Mouse (Mus musculus) mouse embryonic stem cell (cell line): ENCODE results near the gene Sftpd.

Source experiments
- in situ Hi-C, 2 experiments: fragments of 300-500 bp; cut with MboI; formaldehyde crosslinking; loops; 1 replicate in 1 of 2; 3 replicates in 1 of 2; pipeline ENCODE4 v1.14.3; 2019 to 2020; ENCODE audit warnings: low sequenced_read_pairs in 2 of 2, low pct_unique_long_range_greater_than_20kb in 1 of 2, mixed read lengths in 1 of 2; ENCODE audit not compliant: unreplicated experiment in 1 of 2

Gene Sftpd

DNA sequence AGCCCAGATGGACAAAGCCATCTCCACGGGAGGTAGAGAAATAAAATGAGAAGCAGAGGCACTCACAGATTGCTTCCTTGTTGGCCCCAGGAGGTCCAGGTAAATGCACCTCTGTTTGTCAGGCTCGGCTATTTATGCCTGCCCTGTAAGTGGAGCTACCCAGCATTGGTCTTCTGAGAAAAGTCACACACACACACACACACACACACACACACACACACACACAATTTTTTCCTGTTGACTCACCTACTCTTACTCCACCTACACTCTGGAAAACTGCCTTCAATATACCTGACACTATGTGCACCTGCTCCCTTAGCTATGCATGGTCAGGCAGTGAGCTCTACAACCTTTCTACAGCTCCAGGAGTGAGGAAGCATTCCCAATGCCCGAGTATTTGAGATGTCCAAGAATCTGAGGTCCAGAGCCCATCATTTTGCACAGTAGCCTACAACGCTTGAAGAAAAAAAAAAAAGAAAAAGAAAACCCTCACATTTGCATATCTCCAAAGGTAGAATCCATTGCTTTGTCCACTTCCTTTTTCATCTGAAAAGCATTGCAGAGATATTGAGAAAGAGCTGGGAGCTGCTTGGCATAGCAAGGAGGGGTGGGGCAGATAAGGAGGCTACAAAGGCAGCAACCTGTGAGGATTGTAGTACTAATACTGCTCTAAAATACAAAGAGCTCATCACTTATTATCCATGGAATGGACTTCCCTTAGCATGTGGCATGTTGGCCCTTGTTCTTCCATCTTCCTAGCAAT, at the start of gene Sftpd:
Gene Sftpd, minus strand, starts transcription at position 91 of the 763 bp plus-strand sequence.
- in situ Hi-C loops: no loop called here

DNA sequence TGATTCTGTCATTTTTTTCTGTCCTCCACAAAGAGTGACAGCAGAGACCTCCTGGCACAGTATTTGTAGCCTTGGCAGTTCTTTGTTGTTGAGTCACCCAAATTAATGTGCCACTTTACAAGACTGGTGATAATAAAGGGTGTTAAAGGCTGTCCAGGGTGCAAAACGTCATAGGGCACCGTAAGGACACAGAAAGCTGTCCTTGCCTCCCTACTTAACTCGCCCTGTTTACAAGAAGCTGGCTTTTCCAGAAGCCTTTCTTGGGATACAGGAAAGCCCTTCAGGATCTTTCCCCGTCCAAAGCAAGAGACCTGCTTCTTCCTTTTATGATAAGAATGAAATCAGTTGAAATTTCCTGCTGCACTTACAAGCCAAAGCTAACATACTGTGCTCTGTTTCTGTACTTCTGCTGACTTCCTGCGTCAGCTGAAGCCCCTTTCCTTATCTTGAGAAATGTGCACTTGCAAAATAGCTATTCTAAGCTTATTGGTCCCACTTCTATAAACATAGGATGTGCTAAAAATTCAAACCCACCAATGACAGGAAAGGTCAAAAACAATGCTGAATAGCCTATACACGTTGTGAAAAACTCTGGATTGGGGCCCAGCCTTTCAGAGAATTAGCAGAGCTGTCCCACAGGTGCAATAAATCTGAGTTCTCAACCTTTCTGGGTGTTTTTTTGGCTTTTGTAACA, 13.2 kb upstream of the Sftpd start:
- in situ Hi-C loops: no loop called here

DNA sequence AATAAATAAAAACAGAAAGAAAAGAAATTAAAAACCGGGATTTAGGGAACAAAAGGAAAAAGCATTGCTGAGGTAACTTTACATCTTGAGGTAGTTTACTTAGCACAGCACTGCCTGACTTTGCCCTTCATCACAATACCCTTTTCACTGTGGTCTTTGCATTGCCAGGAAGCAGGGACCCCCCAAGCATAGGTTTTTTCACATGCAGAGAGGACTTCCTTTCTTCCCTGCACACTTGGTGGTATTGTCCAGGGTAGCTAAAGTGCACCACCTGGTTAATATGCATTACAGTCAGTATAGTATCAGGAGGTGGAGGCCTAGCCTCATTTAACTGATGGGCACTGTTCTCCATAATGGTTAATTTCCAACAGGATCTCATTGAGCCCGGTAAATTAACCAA, 4.5 kb upstream of the Sftpd start:
- in situ Hi-C loops: no loop called here

DNA sequence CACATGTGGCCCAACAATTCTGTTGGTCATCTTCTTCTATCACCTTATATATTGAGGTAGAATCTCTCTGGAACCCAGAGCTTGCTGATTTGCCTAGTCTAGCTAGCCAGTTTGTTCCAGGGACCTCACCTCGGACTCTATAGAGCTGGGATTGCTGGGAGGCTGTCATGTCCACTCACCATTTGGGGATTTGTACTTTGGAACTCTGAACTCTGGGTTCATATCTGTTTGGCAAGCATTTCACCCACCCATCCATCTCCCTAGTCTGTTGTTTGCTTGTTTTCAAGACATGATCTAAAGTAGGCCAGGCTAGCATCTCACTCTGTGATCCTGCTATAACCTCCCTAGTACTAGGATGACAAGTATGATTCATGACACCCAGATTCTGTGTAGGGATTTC, 10.1 kb downstream of the Sftpd start:
- in situ Hi-C loops: no loop called here

DNA sequence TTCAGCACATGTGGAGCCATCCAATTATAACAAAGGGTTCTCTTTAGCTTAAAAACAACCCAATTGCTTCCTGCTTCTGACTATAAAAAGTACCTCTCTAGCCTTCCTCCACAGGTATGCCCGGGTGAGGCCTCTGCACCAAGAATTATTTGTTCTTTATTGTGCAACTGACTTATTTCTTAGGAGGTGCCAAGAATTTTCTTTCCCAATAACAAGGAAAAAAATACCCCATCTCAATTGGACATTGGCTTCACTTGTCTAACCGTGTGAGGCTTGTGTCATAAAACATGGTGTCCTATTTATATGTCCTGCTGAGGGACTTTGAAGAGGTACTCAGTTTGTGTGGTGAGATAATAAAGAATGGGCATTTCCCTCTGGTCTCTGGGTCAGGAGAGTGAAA, 14.4 kb downstream of the Sftpd start:
- in situ Hi-C loops: no loop called here

DNA sequence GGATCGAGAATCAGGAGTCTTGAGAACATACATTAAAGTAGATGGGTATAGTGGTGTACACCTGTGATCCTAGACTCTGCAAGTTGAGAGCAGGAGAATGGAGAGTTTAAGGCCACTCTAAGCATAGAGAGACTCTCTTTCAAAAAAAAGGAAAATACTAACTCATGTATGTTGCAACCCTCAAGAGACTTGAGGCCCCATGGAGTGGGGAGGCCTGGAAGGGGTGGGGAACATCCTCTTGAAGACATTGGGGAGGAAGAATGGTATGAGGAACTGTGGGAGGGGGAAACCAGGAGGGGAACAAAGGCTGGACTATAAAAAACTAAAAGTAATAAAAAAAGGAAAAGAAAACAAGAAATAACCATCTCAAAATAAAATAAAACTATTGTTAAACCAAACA, 16.4 kb downstream of the Sftpd start:
- in situ Hi-C loops: loop anchor here in 1 of 2 experiments (5.0 kb wide), 1 partner anchor 76 kb away; no protein-coding TSS in a partner anchor

DNA sequence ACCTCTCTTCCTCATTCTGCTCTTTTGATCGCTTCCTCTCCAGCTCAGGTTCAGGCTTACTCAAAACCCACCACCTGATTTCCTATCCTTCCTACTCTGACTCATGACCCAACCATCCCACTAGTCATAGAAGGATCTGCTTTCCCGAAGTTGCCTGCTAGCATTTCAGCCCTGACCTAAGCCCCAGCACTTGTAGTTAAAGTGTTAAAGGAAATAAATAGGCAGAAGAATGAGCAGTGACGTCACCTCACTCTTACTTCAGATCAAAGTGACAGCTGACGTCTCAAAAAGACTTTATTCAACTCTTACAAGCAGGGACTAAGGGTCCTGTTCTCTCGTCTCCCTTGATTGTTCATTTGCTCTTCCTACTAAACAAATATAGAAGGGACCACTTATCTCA, 17.7 kb downstream of the Sftpd start:
- in situ Hi-C loops: loop anchor here in 1 of 2 experiments (5.0 kb wide), 1 partner anchor 75 kb away; no protein-coding TSS in a partner anchor

DNA sequence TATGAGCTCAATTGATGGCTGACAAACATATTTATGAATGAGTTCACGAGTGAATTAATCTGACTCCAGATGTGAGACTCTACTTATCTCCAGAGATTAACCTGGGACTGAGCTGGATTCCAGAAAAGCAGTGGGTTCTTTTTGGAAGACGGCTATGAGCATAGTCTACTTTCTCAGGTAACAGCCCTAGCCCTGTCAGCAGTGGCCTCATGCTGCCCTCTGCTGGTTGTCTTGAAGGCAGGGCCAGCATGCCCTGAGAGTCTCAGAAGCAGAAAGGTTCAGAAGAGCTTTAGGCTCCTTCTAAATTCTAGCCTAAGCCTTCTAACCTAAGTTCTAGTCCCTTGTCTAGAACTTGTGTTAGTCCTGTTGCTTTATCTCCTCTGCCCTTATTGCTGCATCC, 22.3 kb downstream of the Sftpd start:
- in situ Hi-C loops: no loop called here

DNA sequence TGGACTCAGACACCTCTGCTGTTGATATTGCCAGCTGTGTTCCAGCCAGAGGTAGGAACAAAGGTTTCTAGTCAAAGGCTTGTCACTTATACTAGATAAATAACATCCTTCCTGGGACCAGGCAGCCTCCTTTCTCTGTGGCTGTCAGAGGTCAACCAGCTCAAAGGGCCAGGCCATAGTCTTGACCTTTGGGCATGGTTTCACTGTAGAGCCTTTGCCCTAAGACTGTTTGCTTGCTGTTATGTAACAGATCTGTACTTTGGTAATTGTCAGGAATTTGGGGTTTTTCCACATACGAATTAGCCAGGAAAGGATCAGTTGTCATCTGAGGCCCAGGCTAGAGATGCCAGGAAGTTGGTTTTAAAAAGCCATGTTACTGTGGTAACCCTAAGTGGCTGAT, 24.2 kb downstream of the Sftpd start:
- in situ Hi-C loops: no loop called here

DNA sequence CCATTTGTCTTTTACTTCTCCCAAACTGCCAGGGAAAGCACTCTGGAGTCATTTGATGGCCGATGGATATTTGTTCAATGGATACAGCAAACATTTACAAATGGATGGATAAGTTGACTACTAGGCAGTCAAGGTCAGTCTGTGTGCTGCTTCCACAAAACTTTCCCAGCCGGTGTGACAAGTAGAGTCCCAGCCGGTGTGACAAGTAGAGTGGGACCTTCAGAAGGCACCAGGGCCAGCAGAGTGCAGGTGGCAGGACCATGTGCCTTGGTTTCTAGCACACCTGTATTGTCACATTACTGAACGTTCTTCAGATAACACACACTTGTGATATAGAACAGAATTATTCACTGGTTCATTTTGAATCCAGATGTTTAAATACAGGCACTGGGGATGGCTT, 24.9 kb downstream of the Sftpd start:
- in situ Hi-C loops: no loop called here

DNA sequence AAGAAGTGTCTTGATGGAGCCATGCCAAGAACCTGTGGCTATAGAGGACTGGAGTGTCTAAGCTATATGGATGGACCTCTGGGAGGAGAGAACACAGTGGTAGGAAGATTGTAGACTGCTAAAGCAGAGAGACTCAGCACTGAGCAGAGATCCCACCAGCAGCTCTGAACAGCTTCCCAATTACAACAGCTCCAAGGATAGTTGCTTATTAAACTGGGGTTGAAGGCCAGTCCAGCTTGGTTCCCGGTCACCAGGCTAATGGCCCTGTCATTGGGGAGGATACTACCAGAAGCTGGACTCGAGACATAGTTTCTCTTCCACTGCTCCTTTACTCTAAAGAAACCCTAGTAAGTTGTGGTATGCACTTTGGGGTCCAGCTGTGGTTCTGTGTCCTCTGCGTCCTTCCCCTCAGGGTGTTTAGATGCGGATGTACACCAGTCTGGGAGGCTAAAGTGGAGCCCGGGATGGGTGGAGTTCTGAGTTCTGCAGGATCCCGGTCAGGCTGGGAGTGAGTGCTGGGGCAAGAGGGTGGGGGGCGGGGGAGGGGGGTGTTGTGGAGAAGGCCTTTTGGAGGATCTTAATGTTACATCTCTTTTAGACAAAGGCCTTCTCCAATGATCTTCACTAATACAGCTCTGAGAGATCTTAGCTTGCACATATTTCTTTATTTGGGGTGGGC, 33.6 kb downstream of the Sftpd start, which contains the start of gene Mbl1:
Gene Mbl1, plus strand, starts transcription at position 239 of the 679 bp plus-strand sequence.
- in situ Hi-C loops: no loop called here

DNA sequence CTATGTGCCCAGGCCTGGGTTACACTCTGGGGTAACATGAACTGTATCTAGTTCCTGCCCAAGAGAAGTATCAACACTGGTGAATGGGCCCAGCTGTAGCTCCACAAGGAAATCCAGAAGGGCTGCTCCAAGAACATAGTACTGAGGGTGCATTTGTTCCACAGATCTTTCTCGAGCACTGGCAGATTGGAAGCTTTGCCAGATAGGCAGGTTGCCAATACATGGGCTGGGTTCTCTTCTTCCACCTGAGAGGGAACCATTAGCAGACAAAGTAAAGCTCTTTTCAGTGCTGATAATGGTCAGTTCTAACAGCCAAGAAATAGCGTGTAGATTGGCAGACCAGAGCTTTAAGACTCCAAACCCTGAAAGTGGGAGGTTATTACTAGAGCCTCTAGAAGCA, 37.6 kb downstream of the Sftpd start:
- in situ Hi-C loops: no loop called here

DNA sequence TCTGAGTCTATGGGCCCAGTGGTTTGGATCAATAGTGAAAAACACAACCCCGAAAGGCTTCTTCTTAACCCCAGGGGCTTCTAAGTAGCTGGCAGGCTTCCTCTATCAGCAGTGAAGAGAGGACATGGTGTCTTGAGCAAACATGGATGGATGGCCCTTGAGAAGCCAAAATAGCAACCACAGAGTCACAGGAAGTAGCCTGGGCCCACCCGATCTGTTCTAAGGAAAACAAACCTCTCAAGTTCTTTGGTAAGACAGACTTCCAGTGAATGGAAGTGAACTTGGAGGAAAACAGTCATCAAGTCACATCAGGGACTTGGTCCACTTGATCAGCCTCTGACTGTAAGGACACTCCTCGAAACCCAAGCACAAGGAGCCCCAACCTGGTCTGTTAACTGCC, 38.0 kb downstream of the Sftpd start:
- in situ Hi-C loops: no loop called here

DNA sequence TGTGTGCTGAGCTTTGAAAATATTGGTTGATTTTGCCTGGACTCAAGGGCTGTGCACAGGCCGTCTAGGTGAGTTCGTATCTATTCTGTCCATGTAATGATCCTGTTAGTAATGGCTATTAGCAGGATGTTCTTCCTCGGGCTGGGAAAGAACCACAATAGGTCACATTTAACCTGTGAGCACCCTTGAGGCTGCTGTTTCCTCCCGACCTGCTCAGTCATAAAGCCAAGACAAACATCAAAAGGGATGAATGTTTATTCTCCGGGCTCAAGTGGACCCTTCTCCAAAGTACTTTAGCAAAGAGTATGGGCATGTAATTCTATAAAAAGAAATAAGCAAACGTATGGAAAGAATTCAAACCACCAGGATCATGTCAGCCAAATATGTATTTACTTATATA, 38.9 kb downstream of the Sftpd start:
- in situ Hi-C loops: no loop called here

DNA sequence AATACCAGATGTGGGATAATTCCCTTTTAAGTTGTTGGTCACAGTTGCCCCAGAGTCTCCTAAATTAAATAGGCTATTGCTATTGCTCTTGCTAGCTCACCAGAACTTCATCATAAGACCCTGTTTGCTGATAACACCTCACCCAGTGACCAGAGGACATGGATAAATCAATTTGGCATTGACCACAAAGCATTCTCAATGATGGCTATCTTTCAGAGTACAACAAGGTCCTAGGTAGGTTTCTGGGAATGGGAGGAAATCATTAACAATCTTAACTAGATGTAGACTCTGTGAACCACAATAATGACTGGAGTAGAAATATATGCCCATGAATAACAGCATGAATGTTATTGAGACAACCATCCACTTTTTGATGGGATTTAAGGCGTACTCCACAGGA, 44.3 kb downstream of the Sftpd start:
- in situ Hi-C loops: no loop called here

DNA sequence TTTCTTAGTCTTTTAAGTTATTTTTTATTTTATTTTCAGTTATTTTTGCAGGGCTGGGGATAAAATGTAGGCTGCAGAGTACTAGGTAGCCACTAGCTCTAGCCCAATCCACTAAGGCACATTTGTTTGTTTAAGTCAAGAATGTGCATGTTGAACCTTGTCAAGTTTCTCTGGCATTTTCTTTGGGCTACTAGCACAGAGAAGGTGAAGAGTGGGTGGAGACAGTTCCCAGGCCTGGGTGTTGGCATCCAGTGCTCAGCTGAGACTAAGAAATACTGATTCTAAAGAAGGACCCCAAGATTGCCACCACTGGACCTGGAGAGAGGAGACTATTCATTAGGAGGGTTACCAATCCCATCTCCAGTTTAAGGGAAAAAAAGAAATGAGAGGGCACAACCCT, 47.9 kb downstream of the Sftpd start:
- in situ Hi-C loops: no loop called here

DNA sequence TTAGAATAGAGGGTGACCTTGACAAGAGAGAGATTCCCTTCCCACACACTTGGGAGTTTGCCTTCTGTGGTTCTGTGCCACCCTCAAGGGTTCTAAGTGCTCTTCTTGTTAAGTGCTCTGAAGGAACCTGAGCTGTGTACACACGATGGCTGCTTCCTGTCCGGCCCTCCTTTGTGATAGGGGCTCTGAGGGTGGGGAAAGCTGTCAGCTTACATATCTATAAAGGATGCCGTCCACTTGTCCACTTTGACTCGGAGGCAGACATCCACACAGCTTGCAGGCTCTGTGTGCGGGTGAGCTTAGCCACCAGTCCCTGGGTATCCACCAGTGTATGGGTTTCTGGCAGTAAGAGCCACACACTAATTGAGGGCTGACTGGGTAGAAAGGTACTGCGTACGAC, 53.4 kb downstream of the Sftpd start, which contains the start of gene Sftpa1:
Gene Sftpa1, plus strand, starts transcription at position 243 of the 400 bp plus-strand sequence.
- in situ Hi-C loops: no loop called here

DNA sequence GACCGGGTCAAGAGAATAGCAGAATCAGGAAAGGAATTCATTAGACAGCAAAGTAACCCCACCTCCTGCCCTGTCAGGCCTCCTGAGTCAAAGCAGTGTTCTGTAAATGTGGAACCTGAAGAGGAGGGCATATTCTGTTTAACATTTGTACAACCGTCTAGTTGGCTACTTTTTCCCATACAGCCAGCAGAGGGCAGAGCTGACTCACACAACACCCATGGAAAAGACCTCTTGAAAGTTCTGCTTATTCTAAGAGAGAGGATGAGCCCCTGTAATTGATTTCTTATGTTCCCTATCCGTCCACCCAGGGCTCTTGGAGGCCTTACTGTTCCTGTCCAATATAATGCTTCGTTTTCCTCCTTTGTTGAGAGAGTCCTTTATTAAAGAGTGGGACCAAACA, 57.0 kb downstream of the Sftpd start:
- in situ Hi-C loops: no loop called here

DNA sequence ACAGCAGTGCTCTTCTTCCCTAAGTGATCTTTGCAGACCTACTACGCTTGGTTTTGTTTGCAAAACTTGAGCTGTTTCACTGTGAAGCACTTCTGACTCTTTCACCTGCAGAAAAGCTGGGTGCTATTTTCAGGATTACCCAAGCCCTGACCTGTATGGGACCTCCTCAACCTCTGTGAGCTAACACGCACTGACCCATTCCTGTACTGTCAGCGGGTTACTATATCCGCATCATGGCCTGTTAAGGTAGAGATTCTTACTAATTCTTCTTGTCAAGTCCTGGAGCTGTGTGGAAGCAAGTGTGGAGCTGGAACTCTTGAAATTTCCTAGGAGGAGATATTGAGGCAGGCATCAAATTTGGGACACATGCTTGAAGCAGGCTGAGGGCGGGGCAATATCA, 60.3 kb downstream of the Sftpd start:
- in situ Hi-C loops: no loop called here
